Mouse (Mus musculus) liver, postnatal 0 days (tissue): ENCODE measurements at regions not wholly inside any gene's neighbourhood (a gene's known extent, or its start where the extent isn't known, plus 50 kb on each side); places are given as distances from the start of the nearest gene placed in this dataset.

ENCODE experiments used
- ATAC-seq: fragments of 200-750 bp; cut with Nextera tagmentation; 2 replicates; pipeline ENCODE4 v1.8.0; 2017; ENCODE audit warnings: mild to moderate bottlenecking, moderate library complexity
- DNase-seq: peaks from one replicate; pipeline ENCODE4 v3.0.0-alpha.2; 2016
- H3K27ac ChIP-seq: fragments of 300-500 bp; sonication (generic); 2 replicates; pipeline ENCODE4 v1.5.1; 2014; ENCODE audit warnings: antibody characterized with exemption, moderate library complexity, mild to moderate bottlenecking, low read depth
- H3K27me3 ChIP-seq: fragments of 300-500 bp; sonication (generic); 2 replicates; pipeline ENCODE4 v1.6.1; 2014; ENCODE audit warnings: low read length, control low read depth, mixed read lengths; ENCODE audit not compliant: insufficient read depth
- H3K36me3 ChIP-seq: fragments of 300-500 bp; sonication (generic); replicated peaks from 2 replicates; pipeline ENCODE4 v1.6.1; 2014; ENCODE audit warnings: mild to moderate bottlenecking, control low read depth, low read length, moderate library complexity, mixed read lengths; ENCODE audit not compliant: insufficient read depth
- H3K4me1 ChIP-seq: fragments of 300-500 bp; sonication (generic); 2 replicates; pipeline ENCODE4 v1.6.1; 2014; ENCODE audit warnings: antibody characterized with exemption, mild to moderate bottlenecking, control low read depth; ENCODE audit not compliant: insufficient read depth
- H3K4me2 ChIP-seq: fragments of 300-500 bp; sonication (generic); 2 replicates; pipeline ENCODE4 v1.6.1; 2014; ENCODE audit warnings: low read depth, mild to moderate bottlenecking, low read length, moderate library complexity, mixed read lengths
- H3K4me3 ChIP-seq: fragments of 300-500 bp; sonication (generic); 2 replicates; pipeline ENCODE4 v1.5.1; 2014; ENCODE audit warnings: low read depth, low read length
- H3K9ac ChIP-seq: fragments of 300-500 bp; sonication (generic); replicated peaks from 2 replicates; pipeline ENCODE4 v1.6.1; 2014; ENCODE audit warnings: mild to moderate bottlenecking, moderate library complexity
- H3K9me3 ChIP-seq: fragments of 300-500 bp; sonication (generic); 2 replicates; pipeline ENCODE4 v1.6.1; 2016; ENCODE audit warnings: mild to moderate bottlenecking, control low read depth, low read length, mixed read lengths
- CTCF ChIP-seq: sonication (generic); IDR thresholded peaks from 2 replicates; pipeline ENCODE4 v1.5.1; 2016; ENCODE audit warnings: antibody characterized with exemption, low read depth
- EP300 ChIP-seq: IDR thresholded peaks from 2 replicates; pipeline ENCODE4 v1.6.1; 2016; ENCODE audit warnings: antibody characterized with exemption, low read depth, mild to moderate bottlenecking
- WGBS: fragments of 180-500 bp; shearing (Covaris S2); extraction: QIAGEN DNeasy Blood & Tissue Kit; methylation state at CpG from one replicate; pipeline ENCODE4 v1.1.7; 2014; ENCODE audit not compliant: insufficient replicate concordance; 5-methylcytosine and 5-hydroxymethylcytosine counted together

GRCm38 (mm10) chr15:87074559-87074958, 469.5 kb upstream of the Fam19a5 start:
- TF ChIP-seq EP300 (no peak), CTCF (no peak)
- H3K4me1 ChIP-seq, result no peaks in the 10 kb centered on the region
- WGBS, result 44% methylated on average over 11 of the region's 11 CpGs
- no peaks in the 10 kb centered on the region for H3K9me3 ChIP-seq
- H3K9ac ChIP-seq, result no peak overlapping the region
- H3K27ac ChIP-seq, result no peak overlapping the region
- H3K4me3 ChIP-seq, result no peak overlapping the region
- no peak for ATAC-seq
- DNase-seq, result no peak
- peak overlapping the region; percentile 40; the same call in 1 of the 2 replicates for H3K4me2 ChIP-seq
- H3K27me3 ChIP-seq, result no peaks in the 10 kb centered on the region
- H3K36me3 ChIP-seq, result no peaks in the 10 kb centered on the region

- ATAC-seq (no peak), DNase-seq (no peak)
- Histone ChIP-seq H3K9me3 (no peaks in the 10 kb centered on the region), H3K36me3 (no peaks in the 10 kb centered on the region), H3K27me3 (no peaks in the 10 kb centered on the region), H3K9ac (no peak overlapping the region), H3K4me1 (no peaks in the 10 kb centered on the region), H3K4me3 (no peak overlapping the region), H3K4me2 (no peak overlapping the region), H3K27ac (no peak overlapping the region)
- WGBS, result 72% methylated on average over 5 of the region's 5 CpGs
- TF ChIP-seq CTCF (no peak), EP300 (no peak)
Measured at GRCm38 (mm10) chr15:87089827-87090226, 454.3 kb upstream of the Fam19a5 start.

- Histone ChIP-seq H3K4me2 (no peak overlapping the region), H3K27ac (no peak overlapping the region), H3K4me1 (no peaks in the 10 kb centered on the region), H3K9ac (no peak overlapping the region), H3K9me3 (no peaks in the 10 kb centered on the region), H3K36me3 (no peaks in the 10 kb centered on the region), H3K27me3 (no peaks in the 10 kb centered on the region), H3K4me3 (no peak overlapping the region)
- ATAC-seq (no peak), DNase-seq (no peak)
- 43% methylated on average over 7 of the region's 7 CpGs for WGBS
- TF ChIP-seq CTCF, result no peak
- no peak for TF ChIP-seq EP300
Measured at GRCm38 (mm10) chr15:87091048-87091777, 452.9 kb upstream of the Fam19a5 start.

- H3K4me2 ChIP-seq, result no peak overlapping the region
- no peak for TF ChIP-seq EP300
- TF ChIP-seq CTCF, result no peak
- ATAC-seq (no peak), DNase-seq (no peak)
- H3K27me3 ChIP-seq, result no peaks in the 10 kb centered on the region
- no peak overlapping the region for H3K4me3 ChIP-seq
- H3K27ac ChIP-seq, result no peak overlapping the region
- 70% methylated on average over 4 of the region's 4 CpGs for WGBS
- no peaks in the 10 kb centered on the region for H3K9me3 ChIP-seq
- H3K4me1 ChIP-seq, result no peaks in the 10 kb centered on the region
- no peak overlapping the region for H3K9ac ChIP-seq
- no peaks in the 10 kb centered on the region for H3K36me3 ChIP-seq
Measured at GRCm38 (mm10) chr15:87097206-87097605, 446.9 kb upstream of the Fam19a5 start.

GRCm38 (mm10) chr15:87101146-87101545, 443.0 kb upstream of the Fam19a5 start:
- H3K4me1 ChIP-seq, result no peaks in the 10 kb centered on the region
- 67% methylated on average over 4 of the region's 4 CpGs for WGBS

GRCm38 (mm10) chr15:87102211-87102610, 441.9 kb upstream of the Fam19a5 start:
- Histone ChIP-seq H3K4me1 (no peaks in the 10 kb centered on the region), H3K27ac (no peak overlapping the region), H3K36me3 (no peaks in the 10 kb centered on the region), H3K9ac (no peak overlapping the region), H3K9me3 (peaks cover 6% of the 10 kb centered on the region), H3K4me2 (no peak overlapping the region), H3K4me3 (no peak overlapping the region), H3K27me3 (no peaks in the 10 kb centered on the region)
- WGBS, result 78% methylated on average over 4 of the region's 4 CpGs
- ATAC-seq (no peak), DNase-seq (no peak)
- no peak for TF ChIP-seq EP300
- no peak for TF ChIP-seq CTCF

More at GRCm38 (mm10) chr15:87101146-87101545, 443.0 kb upstream of the Fam19a5 start:
- no peak overlapping the region for H3K27ac ChIP-seq
- DNase-seq, result no peak
- H3K9ac ChIP-seq, result no peak overlapping the region
- no peak for ATAC-seq
- TF ChIP-seq CTCF, result no peak
- no peak for TF ChIP-seq EP300
- no peak overlapping the region for H3K4me3 ChIP-seq
- peaks cover 6% of the 10 kb centered on the region for H3K9me3 ChIP-seq
- H3K27me3 ChIP-seq, result no peaks in the 10 kb centered on the region
- no peaks in the 10 kb centered on the region for H3K36me3 ChIP-seq
- no peak overlapping the region for H3K4me2 ChIP-seq
